Mouse (Mus musculus): ENCODE results near the gene Smim13. TPM values are rescaled to one million over a fixed set of nuclear protein-coding genes. Genes with fewer than 3 reads are reported as not detected.

Gene Smim13
- polyA plus RNA-seq, 1 experiment from 2014 or later, result 4.5 TPM

DNA sequence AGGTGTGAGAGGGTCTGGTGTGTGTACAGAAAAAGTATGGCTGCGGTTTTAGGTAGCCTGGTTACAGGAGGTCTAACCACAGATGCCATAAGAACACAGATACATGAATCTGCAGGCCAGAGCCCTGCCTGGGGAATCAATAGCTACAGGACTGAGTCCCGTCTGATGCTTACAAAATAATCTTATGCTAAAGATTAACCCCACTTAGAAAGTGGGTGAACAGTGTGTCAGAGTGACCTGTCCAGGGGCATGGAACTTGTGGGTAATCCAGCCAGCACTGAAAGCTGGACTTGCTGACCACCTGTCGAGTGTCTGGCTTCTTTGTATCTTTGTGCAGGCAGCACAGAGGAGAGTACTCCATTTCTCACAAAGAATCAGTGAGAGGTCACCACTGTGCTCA lies 33.4 kb upstream of the Smim13 start:
- H3K4me1 ChIP-seq (ENCODE audit: control insufficient read depth, low read depth, low read length), result no peaks in the 10 kb centered on the region; the same call in 1 of the 2 replicates
- no peak overlapping the region for H3K9ac ChIP-seq (ENCODE audit: low read depth, low read length)
- no peaks in the 10 kb centered on the region for H3K9me3 ChIP-seq (replicated peaks; ENCODE audit: control insufficient read depth, low read length)
- no peaks in the 10 kb centered on the region for H3K36me3 ChIP-seq (ENCODE audit: control insufficient read depth, insufficient read depth)
- 0 out of 2 replicates have a peak overlapping the region, but pooled peaks have one; percentile 1 for H3K4me2 ChIP-seq (ENCODE audit: low read depth, low read length)
- H3K27ac ChIP-seq (ENCODE audit: low read length), result no peak overlapping the region
- WGBS (ENCODE audit: insufficient replicate concordance), result 51% methylated on average over 3 of the region's 3 CpGs
- peaks cover 12% of the 10 kb centered on the region for H3K27me3 ChIP-seq (ENCODE audit: control insufficient read depth, insufficient read depth, low read depth, low read length)
- ATAC-seq (ENCODE audit: low read depth), result peak; percentile 55
- no peak overlapping the region for H3K4me3 ChIP-seq (ENCODE audit: low read depth, low read length)

- peak overlapping the region; percentile 61 for H3K4me3 ChIP-seq (ENCODE audit: low read depth, low read length)
- H3K4me2 ChIP-seq (ENCODE audit: low read depth, low read length), result peak overlapping the region; percentile 40
- 42% methylated on average over 1 of the region's 1 CpGs for WGBS (ENCODE audit: insufficient replicate concordance)
- no peak overlapping the region for H3K27ac ChIP-seq (ENCODE audit: low read length)
- H3K9ac ChIP-seq (ENCODE audit: low read depth, low read length), result 0 out of 2 replicates have a peak overlapping the region, but pooled peaks have one; percentile 13
- no peaks in the 10 kb centered on the region; the same call in 1 of the 2 replicates for H3K4me1 ChIP-seq (ENCODE audit: control insufficient read depth, low read depth, low read length)
- no peaks in the 10 kb centered on the region for H3K36me3 ChIP-seq (ENCODE audit: control insufficient read depth, insufficient read depth)
- H3K27me3 ChIP-seq (ENCODE audit: control insufficient read depth, insufficient read depth, low read depth, low read length), result peaks cover 12% of the 10 kb centered on the region
- H3K9me3 ChIP-seq (replicated peaks; ENCODE audit: control insufficient read depth, low read length), result no peaks in the 10 kb centered on the region
- ATAC-seq (ENCODE audit: low read depth), result no peak
These were observed 30.6 kb upstream of the Smim13 start for GRCm38 (mm10) chr13:41219056-41219455.

GRCm38 (mm10) chr13:41219687-41220303 lies 29.8 kb upstream of the Smim13 start:
- Histone ChIP-seq H3K9me3 (replicated peaks; ENCODE audit: control insufficient read depth, low read length) (no peaks in the 10 kb centered on the region), H3K36me3 (ENCODE audit: control insufficient read depth, insufficient read depth) (no peaks in the 10 kb centered on the region), H3K4me3 (ENCODE audit: low read depth, low read length) (peak overlapping the region; percentile 61), H3K4me2 (ENCODE audit: low read depth, low read length) (peak overlapping the region; percentile 60), H3K27ac (ENCODE audit: low read length) (no peak overlapping the region), H3K27me3 (ENCODE audit: control insufficient read depth, insufficient read depth, low read depth, low read length) (peaks cover 12% of the 10 kb centered on the region), H3K4me1 (ENCODE audit: control insufficient read depth, low read depth, low read length) (no peaks in the 10 kb centered on the region; the same call in 1 of the 2 replicates), H3K9ac (ENCODE audit: low read depth, low read length) (peak overlapping the region; percentile 57)
- WGBS (ENCODE audit: insufficient replicate concordance), result 4% methylated on average over 37 of the region's 39 CpGs
- peak; percentile 19 for ATAC-seq (ENCODE audit: low read depth)

GRCm38 (mm10) chr13:41220304-41220834 lies 29.3 kb upstream of the Smim13 start, which contains the start of gene Elovl2:
TSS of gene Elovl2 (minus strand) at chr13:41220405.
- Histone ChIP-seq H3K4me1 (ENCODE audit: control insufficient read depth, low read depth, low read length) (no peaks in the 10 kb centered on the region; the same call in 1 of the 2 replicates), H3K9me3 (replicated peaks; ENCODE audit: control insufficient read depth, low read length) (no peaks in the 10 kb centered on the region), H3K4me3 (ENCODE audit: low read depth, low read length) (peak within 1 kb of the TSS; percentile 61), H3K9ac (ENCODE audit: low read depth, low read length) (peak within 1 kb of the TSS; percentile 57), H3K27me3 (ENCODE audit: control insufficient read depth, insufficient read depth, low read depth, low read length) (peaks cover 12% of the 10 kb centered on the region), H3K4me2 (ENCODE audit: low read depth, low read length) (peak within 1 kb of the TSS; percentile 60), H3K36me3 (ENCODE audit: control insufficient read depth, insufficient read depth) (no peaks in the 10 kb centered on the region), H3K27ac (ENCODE audit: low read length) (no peak within 1 kb of the TSS)
- WGBS (ENCODE audit: insufficient replicate concordance), result 2% methylated on average over 51 of the region's 77 CpGs
- peak; percentile 89 for ATAC-seq (ENCODE audit: low read depth)

DNA sequence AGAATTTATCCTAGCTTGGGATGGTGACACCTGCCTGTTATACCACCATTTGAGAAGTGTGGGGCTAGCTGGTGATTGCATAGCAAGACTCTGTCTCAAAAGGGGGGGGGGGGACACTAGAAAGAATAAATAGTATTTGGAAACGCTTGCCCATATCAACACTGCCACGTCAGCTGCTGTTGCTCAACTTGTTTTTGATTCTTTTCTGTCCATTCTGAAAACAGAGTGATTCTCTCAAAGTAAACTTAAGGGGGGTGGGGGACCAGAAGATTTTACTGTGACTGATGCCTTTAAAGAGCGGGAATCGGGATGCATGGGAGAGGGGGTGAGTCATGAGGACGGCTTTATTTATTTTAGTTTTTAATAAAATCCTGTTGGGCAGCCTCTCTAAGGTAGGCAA lies 23.1 kb upstream of the Smim13 start:
- Histone ChIP-seq H3K9me3 (replicated peaks; ENCODE audit: control insufficient read depth, low read length) (no peaks in the 10 kb centered on the region), H3K9ac (ENCODE audit: low read depth, low read length) (no peak overlapping the region), H3K4me2 (ENCODE audit: low read depth, low read length) (no peak overlapping the region), H3K27ac (ENCODE audit: low read length) (no peak overlapping the region), H3K4me1 (ENCODE audit: control insufficient read depth, low read depth, low read length) (no peaks in the 10 kb centered on the region), H3K27me3 (ENCODE audit: control insufficient read depth, insufficient read depth, low read depth, low read length) (no peaks in the 10 kb centered on the region), H3K4me3 (ENCODE audit: low read depth, low read length) (no peak overlapping the region), H3K36me3 (ENCODE audit: control insufficient read depth, insufficient read depth) (no peaks in the 10 kb centered on the region)
- ATAC-seq (ENCODE audit: low read depth), result peak; percentile 37; the same call in 1 of the 2 replicates
- 49% methylated on average over 5 of the region's 5 CpGs for WGBS (ENCODE audit: insufficient replicate concordance)

GRCm38 (mm10) chr13:41228060-41228459 lies 21.6 kb upstream of the Smim13 start:
- Histone ChIP-seq H3K36me3 (ENCODE audit: control insufficient read depth, insufficient read depth) (no peaks in the 10 kb centered on the region), H3K4me1 (ENCODE audit: control insufficient read depth, low read depth, low read length) (no peaks in the 10 kb centered on the region), H3K9ac (ENCODE audit: low read depth, low read length) (no peak overlapping the region), H3K9me3 (replicated peaks; ENCODE audit: control insufficient read depth, low read length) (no peaks in the 10 kb centered on the region), H3K4me3 (ENCODE audit: low read depth, low read length) (no peak overlapping the region), H3K27me3 (ENCODE audit: control insufficient read depth, insufficient read depth, low read depth, low read length) (no peaks in the 10 kb centered on the region), H3K4me2 (ENCODE audit: low read depth, low read length) (no peak overlapping the region), H3K27ac (ENCODE audit: low read length) (no peak overlapping the region)
- 57% methylated on average over 5 of the region's 5 CpGs for WGBS (ENCODE audit: insufficient replicate concordance)
- no peak for ATAC-seq (ENCODE audit: low read depth)

GRCm38 (mm10) chr13:41230256-41230655 lies 19.4 kb upstream of the Smim13 start:
- Histone ChIP-seq H3K27ac (ENCODE audit: low read length) (no peak overlapping the region), H3K27me3 (ENCODE audit: control insufficient read depth, insufficient read depth, low read depth, low read length) (no peaks in the 10 kb centered on the region), H3K4me1 (ENCODE audit: control insufficient read depth, low read depth, low read length) (no peaks in the 10 kb centered on the region), H3K9me3 (replicated peaks; ENCODE audit: control insufficient read depth, low read length) (no peaks in the 10 kb centered on the region), H3K36me3 (ENCODE audit: control insufficient read depth, insufficient read depth) (no peaks in the 10 kb centered on the region), H3K4me3 (ENCODE audit: low read depth, low read length) (no peak overlapping the region), H3K4me2 (ENCODE audit: low read depth, low read length) (no peak overlapping the region), H3K9ac (ENCODE audit: low read depth, low read length) (no peak overlapping the region)
- 28% methylated on average over 5 of the region's 5 CpGs for WGBS (ENCODE audit: insufficient replicate concordance)
- no peak for ATAC-seq (ENCODE audit: low read depth)

DNA sequence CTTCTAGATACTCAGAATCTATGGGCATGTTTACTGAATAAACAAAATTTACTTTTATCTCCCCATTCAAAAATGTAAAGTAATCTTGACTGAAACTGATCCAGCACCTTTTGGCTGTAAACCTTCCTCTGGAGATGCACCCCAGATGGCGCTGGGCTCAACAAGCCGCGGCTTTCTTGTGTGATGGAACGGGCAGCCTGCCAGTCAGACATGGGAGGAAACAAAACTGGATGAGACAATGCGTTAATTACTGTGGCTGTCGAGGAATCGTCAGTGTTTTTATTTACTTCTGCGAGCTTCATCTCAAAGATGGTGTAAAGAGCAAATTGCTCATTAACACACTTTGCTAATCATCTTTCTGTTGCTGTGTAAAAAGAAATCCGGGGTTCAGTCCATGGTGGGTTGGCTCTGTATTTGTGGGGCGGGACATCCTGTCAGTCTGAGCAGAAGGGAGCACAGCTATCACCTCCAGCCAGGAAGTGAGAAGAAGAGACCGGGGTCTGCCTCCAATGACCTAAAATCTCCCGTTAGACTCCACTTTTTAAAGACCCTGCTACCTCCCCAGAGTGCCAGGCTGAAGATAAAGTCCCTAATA lies 18.2 kb upstream of the Smim13 start:
- WGBS (ENCODE audit: insufficient replicate concordance), result 72% methylated on average over 12 of the region's 12 CpGs
- Histone ChIP-seq H3K4me3 (ENCODE audit: low read depth, low read length) (no peak overlapping the region), H3K27ac (ENCODE audit: low read length) (no peak overlapping the region), H3K36me3 (ENCODE audit: control insufficient read depth, insufficient read depth) (no peaks in the 10 kb centered on the region), H3K9me3 (replicated peaks; ENCODE audit: control insufficient read depth, low read length) (no peaks in the 10 kb centered on the region), H3K9ac (ENCODE audit: low read depth, low read length) (no peak overlapping the region), H3K27me3 (ENCODE audit: control insufficient read depth, insufficient read depth, low read depth, low read length) (no peaks in the 10 kb centered on the region), H3K4me1 (ENCODE audit: control insufficient read depth, low read depth, low read length) (no peaks in the 10 kb centered on the region), H3K4me2 (ENCODE audit: low read depth, low read length) (no peak overlapping the region)
- ATAC-seq (ENCODE audit: low read depth), result no peak

DNA sequence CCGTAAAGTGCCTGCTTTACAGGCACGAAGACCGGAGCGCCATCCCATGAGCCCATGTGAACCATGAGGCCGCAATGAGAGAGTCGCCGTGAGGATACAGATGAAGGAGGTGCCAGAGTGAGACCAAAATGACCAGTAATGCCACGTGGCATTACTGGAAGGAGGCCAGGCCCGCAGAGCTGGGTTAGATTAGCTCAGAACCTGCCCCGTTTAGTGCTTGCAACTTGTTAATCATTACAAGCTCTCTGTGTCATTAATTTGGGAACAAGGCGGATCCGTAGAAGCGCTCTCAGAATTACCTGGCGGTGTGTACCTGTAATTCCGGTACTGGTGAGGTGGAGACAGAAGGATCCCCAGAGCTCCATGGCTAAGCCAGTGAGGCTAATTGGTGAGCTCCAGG lies 17.4 kb upstream of the Smim13 start:
- no peak overlapping the region for H3K4me3 ChIP-seq (ENCODE audit: low read depth, low read length)
- 82% methylated on average over 15 of the region's 15 CpGs for WGBS (ENCODE audit: insufficient replicate concordance)
- H3K4me2 ChIP-seq (ENCODE audit: low read depth, low read length), result 0 out of 2 replicates have a peak overlapping the region, but pooled peaks have one; percentile 14
- no peak overlapping the region for H3K9ac ChIP-seq (ENCODE audit: low read depth, low read length)
- peak; percentile 43 for ATAC-seq (ENCODE audit: low read depth)
- no peak overlapping the region for H3K27ac ChIP-seq (ENCODE audit: low read length)
- H3K4me1 ChIP-seq (ENCODE audit: control insufficient read depth, low read depth, low read length), result no peaks in the 10 kb centered on the region
- H3K27me3 ChIP-seq (ENCODE audit: control insufficient read depth, insufficient read depth, low read depth, low read length), result no peaks in the 10 kb centered on the region
- no peaks in the 10 kb centered on the region for H3K9me3 ChIP-seq (replicated peaks; ENCODE audit: control insufficient read depth, low read length)
- H3K36me3 ChIP-seq (ENCODE audit: control insufficient read depth, insufficient read depth), result no peaks in the 10 kb centered on the region

All from liver, embryonic 16.5 days (tissue).